Mouse (Mus musculus) cerebellum, postnatal 25 days (tissue): ENCODE data around the gene Xrra1.
A peak's percentile ranks its signal among the peaks of the same experiment; 100 is the strongest.
"Not testable (repeated sequence)": the region's sequence is repeated elsewhere in the genome, so short reads cannot be mapped to it uniquely, and the experiment has no call there.

Experiments
- DNase-seq, 2 experiments: peaks; one replicate each; pipeline ENCODE4 v3.0.0; 2021; ENCODE audit warnings: mixed read lengths in 2 of 2

Xrra1 gene

DNA sequence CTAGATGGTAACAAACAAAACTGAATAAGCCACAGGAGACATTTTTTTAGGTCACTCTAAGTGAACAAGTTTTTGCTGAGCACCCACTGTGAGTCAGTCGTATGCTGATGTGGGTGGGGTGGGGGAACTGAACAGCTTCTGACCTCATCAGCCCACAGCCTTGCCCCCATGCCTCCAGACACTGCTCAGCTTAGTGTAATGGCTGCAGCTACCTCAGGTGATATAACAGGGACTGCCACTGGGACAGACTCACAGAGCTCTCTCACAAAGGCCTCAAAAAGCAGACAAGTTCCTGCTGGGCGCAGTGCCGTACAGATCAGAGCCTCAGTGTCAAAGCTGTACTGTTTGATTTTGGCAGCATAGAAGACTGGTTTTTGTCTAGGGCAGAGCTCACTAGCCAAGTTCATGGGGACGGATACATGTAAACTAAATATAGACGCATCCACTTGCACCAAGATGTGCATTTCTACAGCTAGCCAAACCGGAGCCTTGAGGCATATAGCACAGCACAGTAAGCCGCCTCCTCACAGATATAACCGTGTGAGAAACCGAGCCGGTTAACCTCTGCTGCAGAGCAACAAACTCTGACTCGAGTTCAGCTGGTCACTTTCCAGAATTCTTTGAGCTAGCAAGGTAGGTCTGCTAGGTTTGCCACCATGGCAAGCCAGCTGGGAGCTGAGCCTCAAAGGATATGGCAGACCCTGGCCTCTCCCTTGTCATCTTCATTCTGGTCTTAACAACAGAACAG, 44.2 kb downstream of the Xrra1 start:
- no peak for DNase-seq

- no peak for DNase-seq
Observed at GRCm38 (mm10) chr7:99904421-99905005, 45.6 kb downstream of the Xrra1 start.

DNA sequence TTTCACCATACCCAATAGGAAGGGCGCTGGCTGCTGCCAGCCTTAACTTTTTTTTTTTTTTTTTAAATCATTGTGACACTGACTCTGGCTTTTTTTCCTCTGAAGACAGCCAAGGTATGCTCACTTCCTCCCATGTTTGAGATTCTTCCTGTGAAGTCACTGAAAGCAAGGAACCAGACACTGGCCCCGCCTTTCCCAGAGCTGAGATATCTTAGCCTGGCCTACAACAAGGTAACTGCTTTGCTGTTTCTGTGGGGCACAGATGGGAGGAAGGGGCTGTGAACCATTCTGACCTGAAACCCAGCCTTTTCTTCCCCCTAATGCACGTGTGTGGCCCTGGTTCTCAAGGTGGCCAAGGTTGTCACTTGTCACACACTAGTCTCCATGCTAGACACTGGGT, 47.4 kb downstream of the Xrra1 start:
- DNase-seq: no peak

DNA sequence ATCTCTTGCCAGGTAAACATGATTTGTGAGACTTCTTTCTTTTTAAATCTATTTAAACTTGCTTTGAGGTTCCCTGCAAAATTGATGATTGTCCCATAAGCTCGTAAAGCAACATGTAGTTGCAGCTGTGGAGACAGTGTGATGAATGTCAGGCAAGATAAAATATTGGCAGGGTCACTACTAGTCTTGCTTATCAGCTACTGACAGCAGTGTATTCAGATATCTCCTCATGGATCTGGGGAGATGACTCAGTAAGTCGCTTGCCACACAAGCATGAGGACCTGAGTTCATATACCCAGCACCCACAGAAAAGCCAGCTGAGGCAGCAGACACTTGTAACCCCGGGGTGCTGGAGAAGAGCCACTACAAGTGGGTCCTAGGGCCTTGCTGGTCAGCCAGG, 48.5 kb downstream of the Xrra1 start:
- no peak for DNase-seq

DNA sequence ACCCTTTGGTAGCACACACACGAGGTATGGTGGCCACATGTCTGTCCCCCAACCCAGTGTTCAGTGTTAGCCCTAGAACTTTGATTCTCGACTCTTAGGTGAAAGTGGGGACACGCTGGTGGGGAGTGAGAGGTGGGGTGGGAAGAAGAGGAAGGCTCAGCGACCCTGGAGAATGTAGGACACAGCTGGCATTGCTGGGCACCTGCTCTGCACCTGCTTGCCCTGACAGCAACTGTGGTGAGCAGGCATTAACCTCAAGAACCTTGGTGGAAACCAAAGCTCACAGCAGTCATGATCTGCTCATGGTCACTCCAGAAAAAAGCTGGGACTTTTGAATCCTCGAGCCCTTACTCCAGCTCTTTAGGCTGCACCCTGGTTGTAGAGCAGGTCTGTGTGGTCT, 52.1 kb downstream of the Xrra1 start:
- no peak for DNase-seq

DNA sequence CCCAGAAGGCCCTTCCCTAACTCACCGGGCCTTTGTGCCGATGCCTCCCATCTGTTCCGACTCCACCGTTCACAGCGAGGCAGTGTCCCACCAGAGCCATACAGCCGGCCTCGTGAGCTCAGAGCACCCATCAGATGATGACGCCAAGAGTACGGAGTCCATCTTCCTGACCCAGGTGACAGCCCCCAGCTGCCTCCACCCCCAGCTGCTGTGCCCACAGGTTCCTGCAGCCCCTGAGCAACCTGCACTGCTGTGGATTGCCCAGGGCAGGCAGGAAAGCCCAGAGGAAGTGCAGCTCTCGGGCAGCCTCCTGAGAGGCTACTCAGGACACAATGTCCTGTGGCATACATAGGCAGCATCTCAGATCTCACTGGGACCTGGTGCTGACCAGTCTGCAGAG, 55.4 kb downstream of the Xrra1 start:
- DNase-seq: no peak

DNA sequence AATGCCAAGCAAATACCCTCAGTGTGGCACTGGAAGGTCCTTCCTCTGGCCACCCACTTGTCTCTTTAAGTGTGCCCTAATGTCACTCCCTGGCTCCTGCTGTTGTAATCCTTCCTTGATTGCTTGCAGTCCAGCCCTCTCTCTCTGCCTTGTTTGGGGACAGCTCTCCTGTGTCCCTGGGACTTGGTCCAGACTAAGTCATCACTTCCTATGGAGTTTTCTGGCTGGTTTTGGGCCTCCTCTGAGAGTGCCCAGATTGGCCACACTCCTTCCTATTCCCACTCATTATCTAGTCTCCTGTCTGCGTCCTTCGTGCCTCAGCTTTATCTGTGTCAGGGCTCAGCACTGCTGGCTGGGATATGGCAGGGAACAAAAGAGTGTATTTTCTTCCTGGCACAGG, 56.6 kb downstream of the Xrra1 start:
- no peak for DNase-seq

GRCm38 (mm10) chr7:99916741-99917319, 57.9 kb downstream of the Xrra1 start:
- peak; percentile 57 to 72 for DNase-seq

DNA sequence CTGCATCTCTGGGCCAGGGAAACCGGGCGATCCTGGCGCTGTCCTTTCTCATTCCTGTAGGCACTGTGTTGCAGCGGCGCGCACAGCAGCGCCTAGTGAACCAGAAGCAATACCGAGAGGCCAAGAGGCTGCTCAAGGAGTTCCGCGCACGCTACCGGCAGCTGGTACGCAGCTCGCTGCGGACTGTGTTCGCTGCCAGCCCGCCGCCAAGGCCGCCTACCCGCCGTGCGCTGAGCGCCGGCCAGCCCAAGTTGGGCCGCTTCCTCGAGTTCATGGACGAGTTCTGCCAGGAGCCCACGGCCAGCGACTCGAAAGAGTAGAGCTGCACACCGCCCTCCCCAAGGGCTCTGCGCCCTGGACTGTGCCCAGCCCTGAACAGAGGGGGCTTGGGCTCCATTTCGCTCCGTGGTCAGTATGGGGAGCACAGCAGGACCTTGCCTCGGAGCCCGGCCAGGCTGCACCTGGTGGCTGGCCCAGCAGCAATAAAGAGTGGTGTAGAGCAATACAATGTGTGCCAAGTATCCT, 58.5 kb downstream of the Xrra1 start:
- peak; percentile 75 to 79 for DNase-seq

- peak in 1 of 2 experiments; percentile 24 for DNase-seq
Observed at GRCm38 (mm10) chr7:99919164-99919563, 60.2 kb downstream of the Xrra1 start.

DNA sequence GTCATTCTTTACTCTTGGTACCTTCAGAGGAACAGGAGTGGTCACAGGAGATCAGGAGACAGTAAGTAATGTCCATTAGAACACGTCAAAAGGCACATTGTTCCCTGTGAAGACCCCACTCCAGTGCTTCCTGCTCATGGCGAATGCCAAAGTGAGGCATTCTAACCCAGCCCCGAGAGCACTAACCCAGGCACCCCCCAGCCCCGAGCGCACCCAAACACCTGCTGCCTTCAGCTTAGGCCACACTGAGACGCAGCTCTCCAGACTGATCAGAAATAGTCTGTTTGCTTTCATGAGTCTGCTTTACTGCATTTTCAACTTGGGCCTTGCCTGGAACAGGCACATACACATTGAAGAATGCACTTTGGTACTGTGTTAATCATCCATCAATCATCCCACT, 61.1 kb downstream of the Xrra1 start:
- no peak for DNase-seq

DNA sequence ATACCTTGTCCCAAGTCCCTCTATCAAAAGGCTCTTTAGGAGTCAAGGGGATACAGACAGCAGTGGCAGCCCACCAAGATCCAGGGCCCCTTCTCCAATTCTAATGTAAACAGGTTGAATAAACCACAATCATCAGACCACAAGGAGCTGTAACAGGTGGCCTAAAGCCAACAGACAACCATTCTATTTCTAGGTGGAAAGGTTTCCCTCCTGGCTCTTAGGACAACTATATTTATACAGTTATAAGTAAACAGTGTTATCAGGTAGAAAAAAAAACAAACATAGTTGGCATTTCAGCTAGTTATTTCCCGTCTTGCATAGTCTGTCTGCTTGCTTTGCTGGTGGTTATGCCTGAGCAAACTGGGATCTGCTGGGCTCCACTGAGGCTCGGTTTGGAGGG, 61.5 kb downstream of the Xrra1 start:
- no peak for DNase-seq

GRCm38 (mm10) chr7:99926916-99927714, 68.2 kb downstream of the Xrra1 start:
- peak; percentile 73 to 87 for DNase-seq

DNA sequence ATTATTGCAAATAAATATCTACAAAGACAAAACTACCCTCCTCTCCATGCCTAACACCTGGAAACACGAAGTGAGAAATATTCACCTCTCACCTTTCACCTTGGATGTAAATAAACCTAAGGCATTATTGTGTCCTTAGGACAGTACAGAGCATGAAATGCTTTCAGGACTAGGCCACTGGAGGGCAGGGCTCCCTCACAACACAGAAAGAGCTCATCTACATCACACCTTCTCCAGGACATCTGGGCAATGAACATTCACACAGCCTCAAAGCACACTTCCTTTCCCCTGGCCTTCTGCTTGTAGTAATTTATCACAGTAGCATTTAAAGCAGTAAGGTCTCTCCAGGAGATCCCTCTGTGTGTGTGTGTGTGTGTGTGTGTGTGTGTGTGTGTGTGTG, 76.8 kb downstream of the Xrra1 start:
- peak; percentile 23 to 57 for DNase-seq

GRCm38 (mm10) chr7:99940669-99941068, 81.8 kb downstream of the Xrra1 start:
- no peak for DNase-seq

GRCm38 (mm10) chr7:99944520-99944919, 85.6 kb downstream of the Xrra1 start:
- no peak for DNase-seq

DNA sequence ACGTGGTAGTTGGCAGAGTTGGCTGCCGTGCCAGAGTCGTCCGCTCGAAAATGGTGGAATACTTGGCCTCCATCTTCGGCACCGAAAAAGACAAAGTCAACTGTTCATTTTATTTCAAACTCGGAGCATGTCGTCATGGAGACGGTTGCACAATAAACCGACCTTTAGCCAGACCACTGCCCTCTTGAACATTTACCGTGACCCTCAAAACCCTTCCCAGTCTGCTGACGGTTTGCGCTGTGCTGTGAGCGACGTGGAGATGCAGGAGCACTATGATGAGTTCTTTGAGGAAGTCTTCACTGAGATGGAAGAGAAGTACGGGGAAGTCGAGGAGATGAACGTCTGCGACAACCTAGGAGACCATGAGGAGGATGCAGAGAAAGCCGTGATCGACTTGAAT, 86.1 kb downstream of the Xrra1 start:
- not testable (repeated sequence) for DNase-seq

DNA sequence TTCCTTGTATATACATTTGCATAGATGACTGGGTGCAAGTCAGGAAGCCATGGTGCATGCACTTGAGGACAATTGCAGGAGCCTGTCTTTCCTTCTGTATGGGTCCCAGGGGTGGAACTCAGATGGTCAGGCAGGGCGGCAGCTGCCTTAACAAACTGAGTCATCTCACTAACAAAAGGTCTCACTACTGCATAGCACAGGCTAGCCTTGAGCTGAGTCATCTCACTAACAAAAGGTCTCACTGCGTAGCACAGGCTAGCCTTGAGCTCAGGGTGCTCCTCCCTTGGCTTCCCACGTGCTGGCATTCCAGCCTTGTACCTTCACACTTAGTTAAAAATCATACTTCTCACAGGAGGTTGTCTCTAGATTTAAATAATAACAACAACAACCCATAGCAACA, 87.0 kb downstream of the Xrra1 start:
- DNase-seq: no peak

DNA sequence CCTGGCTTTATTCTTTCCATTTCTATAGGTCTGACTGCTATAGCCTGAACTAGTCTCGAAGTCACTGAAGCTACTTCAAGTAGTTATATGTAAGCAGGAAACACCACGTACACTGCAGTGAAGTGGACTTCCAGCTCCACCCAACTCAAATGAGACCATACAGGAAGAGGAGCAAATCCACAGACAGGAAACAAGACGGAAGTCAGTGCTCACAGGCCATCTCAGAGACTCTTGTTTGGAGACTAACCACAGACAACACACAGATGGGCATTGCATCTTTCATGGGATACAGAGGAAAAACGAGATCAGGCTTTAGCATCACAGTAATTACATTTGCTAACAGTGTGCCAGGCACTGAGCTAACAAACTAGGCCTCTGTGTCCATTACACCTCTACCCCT, 87.4 kb downstream of the Xrra1 start:
- DNase-seq: no peak

- DNase-seq: peak; percentile 66 to 88
Observed at GRCm38 (mm10) chr7:99947329-99947728, 88.4 kb downstream of the Xrra1 start.

DNA sequence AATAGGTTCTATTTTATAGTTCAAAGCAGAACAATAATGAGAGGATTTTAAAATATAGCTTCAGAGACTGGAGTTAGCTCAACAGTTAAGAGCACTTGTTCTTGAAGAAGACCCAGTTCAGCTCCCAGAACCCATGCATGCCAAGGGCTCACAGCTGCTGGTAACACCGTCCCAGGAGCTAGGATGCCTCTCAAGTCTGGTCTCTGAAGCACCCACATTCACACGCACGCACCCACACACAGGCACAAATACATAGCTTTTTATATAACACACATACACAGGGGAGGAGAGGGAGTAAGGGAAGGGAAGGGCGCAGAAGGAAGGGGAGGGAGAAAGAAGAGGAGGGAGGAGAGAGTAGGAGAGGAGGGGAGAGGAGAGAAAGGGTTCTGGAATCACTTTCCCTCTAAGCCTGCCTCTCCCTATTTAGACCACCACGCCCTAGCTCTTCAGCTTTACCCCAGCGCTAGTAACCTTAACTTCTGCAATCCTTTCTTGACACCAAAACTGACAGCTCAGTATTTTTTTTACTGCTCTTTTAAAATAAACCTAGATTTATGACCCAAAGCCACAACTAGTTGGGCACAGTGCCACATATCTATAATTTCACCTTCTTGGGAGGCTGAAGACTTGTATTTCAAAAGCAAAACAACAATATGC, 94.7 kb downstream of the Xrra1 start:
- DNase-seq: no peak

GRCm38 (mm10) chr7:99954212-99954611, 95.3 kb downstream of the Xrra1 start:
- DNase-seq: no peak

DNA sequence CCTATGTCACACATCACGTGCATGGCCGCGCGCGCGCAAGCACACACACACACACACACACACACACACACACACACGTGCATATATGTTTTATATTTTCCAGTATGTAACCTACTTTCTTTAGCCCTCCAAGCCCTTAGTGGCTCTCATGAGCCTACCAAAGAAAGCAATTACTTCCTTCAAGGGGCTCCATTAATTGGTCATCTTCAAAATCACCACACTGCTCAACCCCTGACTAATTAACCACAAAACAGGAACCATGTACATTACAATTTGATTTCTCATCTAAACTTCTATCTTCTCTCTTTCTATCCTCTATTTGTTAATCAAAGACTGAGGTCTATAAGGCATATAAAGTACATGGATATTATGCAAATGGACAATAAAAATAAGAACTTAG, 97.2 kb downstream of the Xrra1 start:
- DNase-seq: no peak
